In genomic region chr16:78930382-78931286, GRCm38 (mm10) we compare ENCODE assay signal across 9 mouse cellular contexts. TPM values are rescaled to one million over a fixed set of nuclear protein-coding genes. Genes with fewer than 3 reads are reported as not detected.
DNase-seq lines count a peak whose midpoint lies in the region; ATAC-seq and TF ChIP-seq lines count a peak whose summit lies in the region.
"Had no signal": no experiment of that assay in that cellular context is flagged by ENCODE, and none has a peak within 500 bp of the region (broad histone marks: within the 10 kb centered on the region; RNA-seq: fewer than 3 reads in every experiment).

Gene Chodl, plus strand, starts transcription at chr16:78930948.

- 14% methylated on average over 19 of the region's 19 CpGs for WGBS in heart, embryonic 11.5 days (ENCODE audit: insufficient replicate concordance)
- 17% methylated on average over 19 of the region's 19 CpGs for WGBS in embryonic facial prominence, embryonic 10.5 days
- WGBS in hindbrain, embryonic 11.5 days: 14% methylated on average over 19 of the region's 19 CpGs

- H3K4me1 ChIP-seq in heart, embryonic 11.5 days (ENCODE audit: control insufficient read depth, insufficient read depth, low read length): 0 out of 2 replicates have a peak, but pooled peaks cover 7% of the 10 kb centered on the region
- peaks cover 2% of the 10 kb centered on the region in 2 experiments; a peak in 1 of 4 replicates for H3K4me1 ChIP-seq in ES-E14 (ENCODE audit: control insufficient read depth in 2 of 2, insufficient read depth in 2 of 2, low read length in 2 of 2, poor library complexity in 1 of 2)
- peaks cover 14% of the 10 kb centered on the region for H3K4me1 ChIP-seq in embryonic facial prominence, embryonic 10.5 days
- no peaks in the 10 kb centered on the region; the same call in 1 of the 2 replicates for H3K4me1 ChIP-seq in hindbrain, embryonic 11.5 days (replicated peaks; ENCODE audit: control insufficient read depth, insufficient read depth, low read length)

- peak within 1 kb of the TSS; percentile 94 for H3K4me2 ChIP-seq in heart, embryonic 11.5 days
- peak within 1 kb of the TSS; percentile 85 for H3K4me2 ChIP-seq in hindbrain, embryonic 11.5 days (replicated peaks; ENCODE audit: low read depth, low read length)

- H3K27me3 ChIP-seq in heart, embryonic 11.5 days (ENCODE audit: control insufficient read depth, insufficient read depth, low read length): peaks cover 12% of the 10 kb centered on the region; the same call in 1 of the 2 replicates
- peaks cover 18% of the 10 kb centered on the region for H3K27me3 ChIP-seq in embryonic facial prominence, embryonic 10.5 days (replicated peaks; ENCODE audit: low read depth, poor library complexity, severe bottlenecking)
- no peaks in the 10 kb centered on the region for H3K27me3 ChIP-seq in hindbrain, embryonic 11.5 days (ENCODE audit: control insufficient read depth, insufficient read depth, low read length)

- H3K36me3 ChIP-seq in heart, embryonic 11.5 days (ENCODE audit: control insufficient read depth, insufficient read depth, low read length): no peaks in the 10 kb centered on the region
- H3K36me3 ChIP-seq in ES-E14 (ENCODE audit: control insufficient read depth, insufficient read depth, low read length, poor library complexity, severe bottlenecking): no peaks in the 10 kb centered on the region
- no peaks in the 10 kb centered on the region for H3K36me3 ChIP-seq in embryonic facial prominence, embryonic 10.5 days (replicated peaks)
- no peaks in the 10 kb centered on the region for H3K36me3 ChIP-seq in hindbrain, embryonic 11.5 days (ENCODE audit: control insufficient read depth, insufficient read depth, low read length)

- no peak within 1 kb of the TSS for H3K27ac ChIP-seq in heart, embryonic 11.5 days (ENCODE audit: low read depth, low read length)
- no peak within 1 kb of the TSS for H3K27ac ChIP-seq in ES-E14 (ENCODE audit: insufficient read depth, low read depth, low read length, poor library complexity, severe bottlenecking)
- peak within 1 kb of the TSS; percentile 63; the same call in 1 of the 2 replicates for H3K27ac ChIP-seq in embryonic facial prominence, embryonic 10.5 days (replicated peaks)
- no peak within 1 kb of the TSS for H3K27ac ChIP-seq in hindbrain, embryonic 11.5 days (ENCODE audit: low read depth, low read length)

- peak within 1 kb of the TSS; percentile 53 for H3K4me3 ChIP-seq in heart, embryonic 11.5 days (ENCODE audit: low read depth, low read length)
- H3K4me3 ChIP-seq in ES-E14 (ENCODE audit: insufficient read depth in 1 of 2, low read depth in 1 of 2, low read length in 2 of 2, poor library complexity in 1 of 2, severe bottlenecking in 1 of 2): peak within 1 kb of the TSS; percentile 43 to 50; a peak in 3 of 4 replicates
- H3K4me3 ChIP-seq in embryonic facial prominence, embryonic 10.5 days: peak within 1 kb of the TSS; percentile 62
- peak within 1 kb of the TSS; percentile 42 for H3K4me3 ChIP-seq in hindbrain, embryonic 11.5 days (ENCODE audit: low read depth, low read length)

- intact Hi-C loops in heart, postnatal 25 days (cut with DNase I): no loop called here

- peak; percentile 73 for ATAC-seq in heart, embryonic 11.5 days (replicated peaks; ENCODE audit: insufficient number of reproducible peaks, low FRiP score, low TSS enrichment)
- ATAC-seq in hindbrain, embryonic 11.5 days (ENCODE audit: low FRiP score): peak; percentile 82
- no peak for ATAC-seq in megakaryocyte, adult 5-6 weeks (ENCODE audit: poor library complexity, severe bottlenecking)
- ATAC-seq: Patski had no signal

- no peak for DNase-seq in heart, postnatal 25 days (ENCODE audit: low spot score)
- DNase-seq in ES-E14 (ENCODE audit: low read depth, low spot score): no peak
- peak; percentile 48 for DNase-seq in embryonic facial prominence, embryonic 10.5 days (ENCODE audit: low spot score)
- peak; percentile 49 for DNase-seq in hindbrain, embryonic 11.5 days (ENCODE audit: low spot score)
- DNase-seq in liver: peak; percentile 8
- DNase-seq in right cerebral cortex, postnatal 14 days: peak; percentile 8

- H3K9me3 ChIP-seq in heart, embryonic 11.5 days (replicated peaks; ENCODE audit: control insufficient read depth, low read length): no peaks in the 10 kb centered on the region
- H3K9me3 ChIP-seq in ES-E14 (ENCODE audit: control insufficient read depth, insufficient read depth, low read depth, low read length): no peaks in the 10 kb centered on the region
- H3K9me3 ChIP-seq in embryonic facial prominence, embryonic 10.5 days: no peaks in the 10 kb centered on the region
- no peaks in the 10 kb centered on the region for H3K9me3 ChIP-seq in hindbrain, embryonic 11.5 days (ENCODE audit: control insufficient read depth, low read length)

- in situ Hi-C loops in ES-E14 (cut with MboI; ENCODE audit: low sequenced_read_pairs in 2 of 2, unreplicated experiment in 2 of 2): no loop called here

- H3K9ac ChIP-seq in heart, embryonic 11.5 days (ENCODE audit: low read depth, low read length): peak within 1 kb of the TSS; percentile 60
- no peak within 1 kb of the TSS; the same call in 1 of the 2 replicates for H3K9ac ChIP-seq in ES-E14 (ENCODE audit: insufficient read depth, low read depth, low read length, poor library complexity, severe bottlenecking)
- peak within 1 kb of the TSS; percentile 35 for H3K9ac ChIP-seq in hindbrain, embryonic 11.5 days (ENCODE audit: low read depth, low read length)

TF ChIP-seq in ES-E14, 5 proteins besides CTCF, POLR2A, EP300 and RAD21:
- TF ChIP-seq ZC3H11A (IDR thresholded peaks at IDR 0.05; ENCODE audit: borderline replicate concordance, low read depth, low read length) (no peak), MAFK (IDR thresholded peaks at IDR 0.05; ENCODE audit: insufficient read depth, low read depth, low read length) (peak; percentile 53; the same call in 1 of the 2 replicates), CHD2 (IDR thresholded peaks at IDR 0.05; ENCODE audit: low read depth, low read length) (no peak), HCFC1 (IDR thresholded peaks at IDR 0.05; ENCODE audit: borderline replicate concordance, insufficient read depth, low read length) (no peak)

RNA-seq across cellular contexts. Expression of gene Chodl, which starts in this region (rescaled TPM):
- 0.25 and 0.52 TPM in 2 replicates for polyA plus RNA-seq in heart, embryonic 11.5 days (2014; fragmentation: Nextera tagmentation; extraction: Ambion mirVana)
- total RNA-seq in heart, postnatal 25 days (2021): under 1 TPM; 0.13 to 0.14 TPM
- total RNA-seq in ES-E14 (2012; rRNA removed): 0.13 TPM in 1 of 2 replicates, not detected in the other
- polyA plus RNA-seq in embryonic facial prominence, embryonic 10.5 days (2016; fragmentation: Nextera tagmentation; extraction: Ambion mirVana): 0.47 and 0.63 TPM in 2 replicates
- 2.5 and 2.9 TPM in 2 replicates for polyA plus RNA-seq in hindbrain, embryonic 11.5 days (2014; fragmentation: Nextera tagmentation; extraction: Ambion mirVana)
- not detected in 2 replicates for total RNA-seq in megakaryocyte, adult 5-6 weeks (2015)
- total RNA-seq in megakaryocyte, adult 5-6 weeks (2017): not detected in 2 replicates
- polyA plus RNA-seq: Patski had no signal

Comparison
In these comparisons a context has a peak if more than half of its experiments do, and no peak if none do; other contexts are left out.
1. Peak in ATAC-seq, H3K4me3 ChIP-seq, H3K9ac ChIP-seq and H3K4me2 ChIP-seq in heart, embryonic 11.5 days; RNA of the gene not detected or under 1 TPM.
2. Peak in DNase-seq, H3K4me3 ChIP-seq and H3K27ac ChIP-seq in embryonic facial prominence, embryonic 10.5 days; RNA of the gene not detected or under 1 TPM.
3. DNase-seq: peak in hindbrain, embryonic 11.5 days (single experiment), liver (single experiment) and right cerebral cortex, postnatal 14 days (single experiment); none in heart, postnatal 25 days (single experiment) and ES-E14 (single experiment).
4. Peak in every context shown above with its lines, with median percentiles within 50 percentile points of each other: H3K4me3 ChIP-seq.